Mouse (Mus musculus) thymus, adult 2 months (tissue): ENCODE measurements at regions not wholly inside any gene's neighbourhood (a gene's known extent, or its start where the extent isn't known, plus 50 kb on each side); places are given as distances from the start of the nearest gene placed in this dataset.

Experiments used
- DNase-seq: peaks from one replicate; pipeline ENCODE4 v3.0.0; 2021
- H3K27ac ChIP-seq: fragments of 200-500 bp; 2 replicates; pipeline ENCODE4 v1.5.1; 2012; ENCODE audit warnings: low read length, control low read depth; ENCODE audit not compliant: control insufficient read depth, insufficient read depth
- H3K27me3 ChIP-seq: fragments of 200-500 bp; 2 replicates; pipeline ENCODE4 v1.6.1; 2012; ENCODE audit warnings: mild to moderate bottlenecking, low read length, moderate library complexity, mixed read lengths; ENCODE audit not compliant: control insufficient read depth, insufficient read depth
- H3K36me3 ChIP-seq: fragments of 200-500 bp; 2 replicates; pipeline ENCODE4 v1.6.1; 2012; ENCODE audit warnings: mild to moderate bottlenecking, low read length, moderate library complexity; ENCODE audit not compliant: control insufficient read depth, insufficient read depth
- H3K4me1 ChIP-seq: fragments of 200-500 bp; replicated peaks from 2 replicates; pipeline ENCODE4 v1.6.1; 2012; ENCODE audit warnings: low read length; ENCODE audit not compliant: control insufficient read depth, insufficient read depth
- H3K4me3 ChIP-seq: fragments of 200-500 bp; 2 replicates; pipeline ENCODE4 v1.5.1; 2012; ENCODE audit warnings: mild to moderate bottlenecking, low read length, control low read depth, moderate library complexity; ENCODE audit not compliant: control insufficient read depth, insufficient read depth
- CTCF ChIP-seq: fragments of 200-500 bp; IDR thresholded peaks from 2 replicates; pipeline ENCODE4 v1.5.1; 2012; ENCODE audit warnings: mild to moderate bottlenecking, control low read depth, low read length, moderate library complexity, borderline replicate concordance; ENCODE audit not compliant: control insufficient read depth, poor library complexity, insufficient read depth; ENCODE audit errors: extremely low read depth
- POLR2A ChIP-seq: fragments of 200-500 bp; IDR thresholded peaks from 2 replicates; pipeline ENCODE4 v1.6.1; 2012; ENCODE audit warnings: mild to moderate bottlenecking, low read length, control low read depth, moderate library complexity; ENCODE audit not compliant: control insufficient read depth, poor library complexity, insufficient read depth; ENCODE audit errors: extremely low read depth
- WGBS: fragments of 180-500 bp; shearing (Covaris S2); methylation state at CpG from one replicate; pipeline ENCODE4 v1.1.7; 2018; 5-methylcytosine and 5-hydroxymethylcytosine counted together

- peak; percentile 5 for DNase-seq
- Histone ChIP-seq H3K27me3 (no peaks in the 10 kb centered on the region), H3K4me3 (no peak overlapping the region), H3K27ac (no peak overlapping the region), H3K36me3 (no peaks in the 10 kb centered on the region), H3K4me1 (no peaks in the 10 kb centered on the region)
- no peak for TF ChIP-seq POLR2A
- TF ChIP-seq CTCF, result no peak
- WGBS, result 95% methylated on average over 7 of the region's 7 CpGs
These were observed 95.9 kb upstream of the Foxb1 start for GRCm38 (mm10) chr9:69856621-69857020.

GRCm38 (mm10) chr9:69858619-69859018, 97.9 kb upstream of the Foxb1 start:
- no peak overlapping the region for H3K4me3 ChIP-seq
- no peaks in the 10 kb centered on the region for H3K27me3 ChIP-seq
- H3K27ac ChIP-seq, result no peak overlapping the region
- no peaks in the 10 kb centered on the region for H3K4me1 ChIP-seq
- 90% methylated on average over 3 of the region's 3 CpGs for WGBS
- no peak for DNase-seq
- no peaks in the 10 kb centered on the region for H3K36me3 ChIP-seq
- TF ChIP-seq CTCF, result no peak
- TF ChIP-seq POLR2A, result no peak

GRCm38 (mm10) chr9:69870182-69870581, 109.4 kb upstream of the Foxb1 start:
- WGBS, result 70% methylated on average over 4 of the region's 4 CpGs
- Histone ChIP-seq H3K4me3 (no peak overlapping the region), H3K27me3 (no peaks in the 10 kb centered on the region), H3K4me1 (no peaks in the 10 kb centered on the region), H3K27ac (no peak overlapping the region), H3K36me3 (no peaks in the 10 kb centered on the region)
- peak; percentile 8 for DNase-seq
- TF ChIP-seq CTCF (no peak), POLR2A (no peak)

- no peaks in the 10 kb centered on the region for H3K36me3 ChIP-seq
- DNase-seq, result no peak
- no peaks in the 10 kb centered on the region for H3K4me1 ChIP-seq
- H3K4me3 ChIP-seq, result no peak overlapping the region
- 82% methylated on average over 5 of the region's 5 CpGs for WGBS
- no peaks in the 10 kb centered on the region for H3K27me3 ChIP-seq
- no peak overlapping the region for H3K27ac ChIP-seq
- TF ChIP-seq POLR2A (no peak), CTCF (no peak)
These were observed 102.9 kb upstream of the Bnip2 start for GRCm38 (mm10) chr9:69886351-69886750.

GRCm38 (mm10) chr9:69898016-69898415, 91.2 kb upstream of the Bnip2 start:
- Histone ChIP-seq H3K27me3 (no peaks in the 10 kb centered on the region), H3K36me3 (no peaks in the 10 kb centered on the region), H3K4me1 (no peaks in the 10 kb centered on the region), H3K4me3 (no peak overlapping the region), H3K27ac (no peak overlapping the region)
- no peak for DNase-seq
- 49% methylated on average over 10 of the region's 10 CpGs for WGBS
- TF ChIP-seq CTCF, result no peak
- TF ChIP-seq POLR2A, result no peak

- DNase-seq, result peak; percentile 4
- Histone ChIP-seq H3K27me3 (no peaks in the 10 kb centered on the region), H3K36me3 (no peaks in the 10 kb centered on the region), H3K4me3 (no peak overlapping the region), H3K27ac (no peak overlapping the region), H3K4me1 (no peaks in the 10 kb centered on the region)
- WGBS, result 49% methylated on average over 11 of the region's 11 CpGs
- TF ChIP-seq CTCF, result no peak
- TF ChIP-seq POLR2A, result no peak
These were observed 89.9 kb upstream of the Bnip2 start for GRCm38 (mm10) chr9:69899371-69899770.

- Histone ChIP-seq H3K27me3 (no peaks in the 10 kb centered on the region), H3K36me3 (no peaks in the 10 kb centered on the region), H3K4me1 (no peaks in the 10 kb centered on the region), H3K4me3 (no peak overlapping the region), H3K27ac (no peak overlapping the region)
- WGBS, result 67% methylated on average over 6 of the region's 6 CpGs
- TF ChIP-seq CTCF (no peak), POLR2A (no peak)
- DNase-seq, result no peak
These were observed 88.4 kb upstream of the Bnip2 start for GRCm38 (mm10) chr9:69900871-69901270.
